Mouse (Mus musculus) neural tube, postnatal 0 days (tissue): Measurements from ENCODE around the gene Sowahc. TPM values are rescaled to one million over a fixed set of nuclear protein-coding genes. Genes with fewer than 3 reads are reported as not detected.

Experiments used
- polyA plus RNA-seq: library from polyadenylated mRNA; unstranded; fragments of >200 nt; fragmentation: Nextera tagmentation; extraction: Ambion mirVana; gene quantifications from 2 replicates; pipeline ENCODE4 v1.2.1, GENCODE M21; 2015

Sowahc gene
- polyA plus RNA-seq, result 12.4 and 13.2 TPM in 2 replicates

GRCm38 (mm10) chr10:59221473-59222270, at the start of gene Sowahc, which contains the start of gene Sept10:
TSS of gene Sowahc (plus strand) at chr10:59221953.
TSS of gene Sept10 (minus strand) at chr10:59221847.

Other genes with a start within 250 kb of the Sowahc start
- 13.3 and 14.2 TPM in 2 replicates for gene Sept10, start 106 bp upstream of the Sowahc start, polyA plus RNA-seq
- 14.0 and 15.1 TPM in 2 replicates for gene P4ha1, start 101.3 kb downstream of the Sowahc start, polyA plus RNA-seq
- 5.2 and 9.0 TPM in 2 replicates for gene Gm10273, start 173.7 kb downstream of the Sowahc start, polyA plus RNA-seq
- gene Pla2g12b, start 181.7 kb downstream of the Sowahc start, polyA plus RNA-seq, result not detected in 2 replicates
- gene Oit3, start 219.8 kb downstream of the Sowahc start, polyA plus RNA-seq, result 0.06 and 0.20 TPM in 2 replicates